Mouse (Mus musculus) telencephalon, adult 2 months (tissue): ENCODE data around the gene Lrrc49.

Experiments used
- DNase-seq: peaks from one replicate; pipeline ENCODE4 v3.0.0-alpha.2; 2011; ENCODE audit warnings: low read depth, low spot score

The Lrrc49 gene

GRCm38 (mm10) chr9:60687891-60688324, at the start of gene Lrrc49:
Lrrc49 (minus strand) TSS chr9:60688158.
- DNase-seq = peak; percentile 94

- DNase-seq = no peak
Measured at GRCm38 (mm10) chr9:60734321-60734720, 46.4 kb upstream of the Lrrc49 start.

GRCm38 (mm10) chr9:60724968-60725367, 37.0 kb upstream of the Lrrc49 start:
- DNase-seq = no peak

- no peak for DNase-seq
Measured at GRCm38 (mm10) chr9:60719687-60720086, 31.7 kb upstream of the Lrrc49 start.

GRCm38 (mm10) chr9:60718284-60718683, 30.3 kb upstream of the Lrrc49 start:
- DNase-seq = no peak

- no peak for DNase-seq
Measured at GRCm38 (mm10) chr9:60715828-60716227, 27.9 kb upstream of the Lrrc49 start.

GRCm38 (mm10) chr9:60715271-60715670, 27.3 kb upstream of the Lrrc49 start:
- no peak for DNase-seq

GRCm38 (mm10) chr9:60714191-60714590, 26.2 kb upstream of the Lrrc49 start:
- DNase-seq = no peak

GRCm38 (mm10) chr9:60713616-60714015, 25.7 kb upstream of the Lrrc49 start:
- no peak for DNase-seq

- no peak for DNase-seq
Measured at GRCm38 (mm10) chr9:60712771-60713541, 25.0 kb upstream of the Lrrc49 start, which contains the start of gene Larp6. Larp6 (plus strand) TSS chr9:60712989.

GRCm38 (mm10) chr9:60712011-60712410, 24.1 kb upstream of the Lrrc49 start:
- DNase-seq = no peak

- DNase-seq = no peak
Measured at GRCm38 (mm10) chr9:60709721-60710120, 21.8 kb upstream of the Lrrc49 start.

GRCm38 (mm10) chr9:60708606-60709005, 20.6 kb upstream of the Lrrc49 start:
- DNase-seq = no peak

GRCm38 (mm10) chr9:60707594-60707993, 19.6 kb upstream of the Lrrc49 start:
- no peak for DNase-seq

GRCm38 (mm10) chr9:60699581-60700231, 11.7 kb upstream of the Lrrc49 start:
- DNase-seq = no peak

- DNase-seq = no peak
Measured at GRCm38 (mm10) chr9:60696271-60696985, 8.5 kb upstream of the Lrrc49 start.

GRCm38 (mm10) chr9:60693986-60694385, 6.0 kb upstream of the Lrrc49 start:
- DNase-seq = no peak

GRCm38 (mm10) chr9:60692624-60693023, 4.7 kb upstream of the Lrrc49 start:
- DNase-seq = no peak

- DNase-seq = peak; percentile 76
Measured at GRCm38 (mm10) chr9:60687415-60687814, 543 bp downstream of the Lrrc49 start.

- no peak for DNase-seq
Measured at GRCm38 (mm10) chr9:60682753-60683152, 5.2 kb downstream of the Lrrc49 start.

- DNase-seq = no peak
Measured at GRCm38 (mm10) chr9:60681005-60681404, 7.0 kb downstream of the Lrrc49 start.

GRCm38 (mm10) chr9:60678913-60679312, 9.0 kb downstream of the Lrrc49 start:
- DNase-seq = no peak
